Mouse (Mus musculus): ENCODE results near the gene Dlk2.

The Dlk2 gene

DNA sequence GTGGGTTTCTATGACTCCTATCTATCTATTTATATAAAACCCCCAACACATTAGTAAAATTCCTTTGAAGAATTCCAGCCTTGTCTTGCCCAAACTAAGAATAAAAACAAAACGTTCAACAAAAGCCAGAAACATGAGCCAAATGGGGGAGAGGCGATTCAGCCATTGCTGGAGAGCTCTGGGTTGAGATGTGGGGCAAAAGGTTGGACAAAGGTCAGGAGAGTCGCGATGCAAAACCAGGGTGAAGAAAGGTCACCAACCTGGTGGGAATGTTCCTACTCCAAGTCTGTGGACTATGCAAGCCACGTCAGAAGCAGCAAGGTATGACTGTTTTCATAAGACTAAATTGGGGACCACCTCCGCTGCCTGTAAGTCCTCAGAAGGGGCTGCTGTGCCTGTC, 23.3 kb downstream of the Dlk2 start:
- DNase-seq (ENCODE audit: low spot score in 2 of 2): no peak

DNA sequence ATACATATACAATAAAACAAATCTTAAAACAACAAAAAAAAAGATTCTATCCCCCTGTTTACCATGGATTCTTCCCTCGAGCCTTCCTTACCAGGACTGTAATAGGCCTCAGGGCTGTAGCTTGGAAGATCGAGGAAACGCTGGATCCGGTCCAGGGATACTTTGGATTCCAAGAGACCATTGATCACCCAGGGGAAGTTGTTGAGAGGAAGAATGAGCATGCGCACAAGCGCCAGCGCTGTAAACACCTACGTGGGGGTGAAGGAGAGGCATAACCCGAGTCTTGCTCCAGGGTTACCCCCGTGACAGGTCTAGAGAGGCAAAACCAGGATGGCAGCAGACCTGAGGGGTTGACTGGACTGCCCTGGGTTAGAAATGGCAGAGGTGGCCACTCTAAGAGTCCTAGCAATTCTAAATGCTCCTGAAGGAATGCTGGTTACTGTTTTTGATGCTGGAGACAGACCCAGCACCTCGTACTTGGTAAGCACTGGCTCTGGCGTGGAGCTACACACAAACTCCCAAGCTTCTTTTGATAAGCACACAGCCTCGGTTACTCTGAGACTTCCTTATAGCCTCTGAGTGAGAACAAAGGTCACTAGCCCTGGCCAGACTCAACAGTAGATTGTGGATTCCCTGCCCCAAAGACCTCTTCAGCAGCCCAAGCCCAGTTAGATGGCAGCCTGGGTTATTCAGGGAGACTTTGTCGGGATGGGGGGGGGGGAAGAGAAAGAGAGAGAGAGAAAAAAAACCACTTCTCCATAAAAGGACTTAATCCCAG, 25.0 kb downstream of the Dlk2 start:
- no peak for DNase-seq (ENCODE audit: low spot score in 2 of 2)

DNA sequence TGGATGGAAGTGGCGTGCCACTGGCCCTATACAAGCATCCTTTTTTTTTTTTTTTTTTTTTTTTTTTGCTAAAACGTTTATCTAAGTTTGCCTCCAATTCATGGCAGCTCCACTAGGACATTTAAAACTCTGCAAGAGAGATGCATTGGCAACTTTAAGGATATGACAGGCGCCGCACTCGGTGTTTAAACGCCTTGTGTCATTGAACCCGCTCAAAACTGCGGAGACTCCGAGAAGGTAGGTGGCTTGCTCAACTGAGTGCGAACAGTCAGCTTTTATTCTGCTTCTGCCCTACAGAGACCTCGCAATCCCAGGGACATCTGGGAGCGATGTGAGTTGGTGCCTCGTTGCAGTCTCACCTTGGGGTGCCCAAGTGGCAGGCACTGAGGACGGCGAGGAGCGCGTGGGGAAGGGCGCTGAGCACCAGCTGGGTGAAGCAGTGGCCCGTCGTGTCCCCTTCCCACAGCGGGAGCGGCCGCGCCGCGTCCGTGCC, 30.2 kb downstream of the Dlk2 start:
- no peak for DNase-seq (ENCODE audit: low spot score in 2 of 2)

DNA sequence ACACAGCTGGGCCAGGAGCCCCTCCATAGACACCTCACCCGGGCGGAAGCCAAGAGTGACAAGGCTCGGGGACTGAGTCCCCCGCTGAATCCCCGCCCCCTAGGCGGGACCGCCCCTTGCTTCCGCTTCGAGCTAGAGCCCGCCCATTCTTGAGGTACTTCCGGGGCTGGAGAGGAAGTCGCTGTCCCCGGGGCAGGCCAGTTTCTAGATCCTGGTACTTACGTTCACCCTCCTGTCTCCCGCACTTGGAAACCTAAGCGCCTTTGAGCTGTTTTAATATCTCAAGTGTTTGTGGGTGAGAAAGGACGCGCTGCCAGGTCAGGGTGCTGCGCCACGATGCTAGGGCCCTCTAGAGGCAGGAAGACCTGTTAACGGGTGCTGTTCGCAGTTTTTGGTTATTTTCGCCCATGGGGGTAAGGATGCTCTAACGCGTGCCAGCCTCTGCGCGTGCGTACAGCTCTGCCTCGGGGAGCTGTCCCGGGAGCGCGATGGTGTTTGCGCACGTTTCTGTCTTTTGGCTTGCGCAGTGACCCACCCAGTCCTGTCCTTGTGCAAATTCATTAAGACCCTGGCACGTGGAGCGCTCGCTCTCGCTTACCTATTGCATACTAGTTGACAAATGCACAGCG, 30.8 kb downstream of the Dlk2 start, which contains the start of gene Abcc10:
Gene Abcc10 (minus strand): TSS at position 447 of the 629 bp plus-strand sequence.
- DNase-seq (ENCODE audit: low spot score in 2 of 2): peak; percentile 80 to 87

DNA sequence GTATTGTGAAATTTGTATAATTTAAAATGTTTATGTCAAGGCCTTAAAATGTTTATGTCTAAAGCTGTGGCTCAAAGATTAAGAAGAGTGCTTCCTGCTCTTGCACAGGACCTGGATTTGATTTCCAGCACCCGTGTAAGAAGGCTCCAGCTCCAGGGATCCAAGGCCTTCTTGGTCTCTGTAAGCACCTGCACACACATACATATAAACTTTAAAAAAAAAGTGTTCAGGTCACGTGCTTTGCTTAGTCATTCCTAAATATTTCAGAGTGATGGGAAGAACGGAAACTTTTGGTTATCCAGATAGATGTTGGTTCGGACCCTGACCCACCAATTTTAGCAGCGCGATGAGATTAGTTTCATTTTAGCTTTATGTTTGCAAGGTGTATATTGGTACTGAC, 31.5 kb downstream of the Dlk2 start:
- DNase-seq (ENCODE audit: low spot score in 2 of 2): no peak

DNA sequence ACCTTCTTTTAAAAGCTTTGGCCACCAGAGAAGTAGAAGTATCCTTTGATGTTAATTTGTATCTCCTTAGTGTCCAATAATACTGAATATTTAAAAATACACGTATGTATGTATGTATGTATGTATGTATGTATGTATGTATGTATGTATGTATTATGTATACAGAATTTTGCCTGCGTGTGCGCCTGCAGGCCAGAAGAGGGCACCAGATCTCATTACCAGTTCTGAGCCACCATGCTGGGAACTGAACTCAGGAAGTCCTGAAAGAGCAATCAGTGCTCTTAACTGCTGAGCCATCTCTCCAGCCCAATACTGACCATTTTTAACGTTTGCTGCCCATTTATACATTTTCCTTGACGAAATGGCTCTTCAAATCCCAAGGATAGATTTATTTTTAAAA, 39.3 kb downstream of the Dlk2 start:
- no peak for DNase-seq (ENCODE audit: low spot score in 2 of 2)

DNA sequence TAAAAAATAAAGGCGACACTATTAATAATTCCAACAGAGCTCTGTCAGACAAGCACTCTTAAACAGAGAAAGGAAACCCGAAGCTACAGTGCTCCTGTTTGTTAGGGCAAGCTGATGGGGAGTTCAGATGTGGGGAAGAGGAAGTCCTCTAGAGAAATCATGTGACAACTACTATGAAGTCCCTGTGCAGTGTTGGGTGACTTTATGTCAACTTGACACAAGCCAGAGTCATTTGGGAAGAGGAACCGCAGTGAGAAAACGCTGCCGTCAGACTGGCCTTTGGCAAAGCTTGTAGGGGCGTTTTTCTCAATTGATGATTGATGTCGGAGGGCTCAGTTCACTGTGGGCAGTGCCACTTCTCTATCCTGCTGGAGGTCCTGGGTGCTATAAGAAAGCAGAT, 44.0 kb downstream of the Dlk2 start:
- no peak for DNase-seq (ENCODE audit: low spot score in 2 of 2)

DNA sequence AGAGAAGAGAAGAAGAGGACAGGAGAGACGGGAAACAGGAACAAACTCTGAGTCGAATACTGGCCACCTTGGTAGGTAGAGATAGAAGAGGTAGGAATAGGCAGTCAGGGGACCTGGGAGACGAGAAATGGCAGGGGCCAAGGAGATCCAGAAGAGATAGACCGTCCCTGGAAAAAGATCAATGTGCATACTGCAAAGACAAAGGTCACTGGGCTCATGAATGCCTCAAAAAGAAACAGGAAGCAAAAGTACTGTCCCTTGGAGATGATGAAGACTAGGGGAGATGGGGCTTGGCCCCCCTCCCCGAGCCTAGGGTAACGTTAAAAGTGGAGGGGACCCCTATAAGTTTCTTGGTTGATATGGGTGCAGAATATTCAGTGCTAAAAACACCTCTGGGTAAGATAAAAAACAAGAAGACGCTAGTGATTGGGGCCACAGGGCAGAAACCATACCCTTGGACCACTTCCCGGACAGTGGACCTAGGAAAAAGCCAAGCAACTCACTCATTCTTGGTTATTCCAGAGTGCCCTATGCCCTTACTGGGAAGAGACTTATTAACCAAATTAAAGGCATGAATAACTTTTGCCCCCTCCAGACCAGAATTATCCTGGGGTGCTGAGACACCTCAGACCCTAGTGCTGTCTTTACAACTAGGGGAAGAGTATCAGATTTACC, 53.9 kb downstream of the Dlk2 start:
- no peak for DNase-seq (ENCODE audit: low spot score in 2 of 2)

Data from frontal cortex, postnatal 25 days (tissue).